Mouse (Mus musculus) myocyte (in vitro differentiated cells): Measurements from ENCODE around the gene Gchfr. TPM values are rescaled to one million over a fixed set of nuclear protein-coding genes. Genes with fewer than 3 reads are reported as not detected.

ENCODE experiments used
- H3K27me3 ChIP-seq: one replicate; pipeline ENCODE4 v1.6.1; 2011; ENCODE audit not compliant: control insufficient read depth, insufficient read depth, insufficient read length
- H3K36me3 ChIP-seq: one replicate; pipeline ENCODE4 v1.6.1; 2011; ENCODE audit not compliant: control insufficient read depth, insufficient read depth
- H3K4me2 ChIP-seq: one replicate; pipeline ENCODE4 v1.6.1; 2011; ENCODE audit warnings: low read depth, control low read depth
- H3K4me3 ChIP-seq: one replicate; pipeline ENCODE4 v1.5.1; 2011; ENCODE audit warnings: mild to moderate bottlenecking, control low read depth, moderate library complexity
- H3K79me2 ChIP-seq: one replicate; pipeline ENCODE4 v1.6.1; 2011; ENCODE audit not compliant: control insufficient read depth, insufficient read depth
- H3ac ChIP-seq: one replicate; pipeline ENCODE4 v1.6.1; 2011; ENCODE audit not compliant: control insufficient read depth, insufficient read length
- CEBPB ChIP-seq: IDR thresholded peaks from 2 replicates; pipeline ENCODE4 v1.6.1; 2011; ENCODE audit warnings: mild to moderate bottlenecking, moderate library complexity; ENCODE audit not compliant: poor library complexity, insufficient read depth, severe bottlenecking
- E2F4 ChIP-seq: IDR thresholded peaks from one replicate; pipeline ENCODE4 v1.6.1; 2011; ENCODE audit warnings: mild to moderate bottlenecking, control low read depth, moderate library complexity; ENCODE audit not compliant: insufficient read depth
- MAX ChIP-seq: IDR thresholded peaks from one replicate; pipeline ENCODE4 v1.6.1; 2011; ENCODE audit warnings: low read depth, mild to moderate bottlenecking, control low read depth
- MYOD1 ChIP-seq, 3 experiments: IDR thresholded peaks; one replicate each; pipeline ENCODE4 v1.6.1; 2011; ENCODE audit warnings: control low read depth in 2 of 3, low read depth in 2 of 3, mild to moderate bottlenecking in 2 of 3, moderate library complexity in 1 of 3; ENCODE audit not compliant: insufficient read length in 2 of 3, control insufficient read depth in 1 of 3
- MYOG ChIP-seq, 3 experiments: IDR thresholded peaks; one replicate each; pipeline ENCODE4 v1.6.1; 2011; ENCODE audit warnings: control low read depth in 2 of 3, low read depth in 2 of 3, mild to moderate bottlenecking in 2 of 3; ENCODE audit not compliant: insufficient read length in 2 of 3, control insufficient read depth in 1 of 3, insufficient read depth in 1 of 3
- POLR2A ChIP-seq: IDR thresholded peaks from one replicate; pipeline ENCODE4 v1.6.1; 2011; ENCODE audit warnings: low read depth, mild to moderate bottlenecking, control low read depth, moderate library complexity; ENCODE audit not compliant: insufficient read length
- POLR2AphosphoS2 ChIP-seq: IDR thresholded peaks from one replicate; pipeline ENCODE4 v1.6.1; 2011; ENCODE audit warnings: low read depth, control low read depth; ENCODE audit not compliant: insufficient read length
- REST ChIP-seq: IDR thresholded peaks from one replicate; pipeline ENCODE4 v1.6.1; 2011; ENCODE audit warnings: mild to moderate bottlenecking, control low read depth, moderate library complexity; ENCODE audit not compliant: insufficient read depth, insufficient read length
- SRF ChIP-seq: IDR thresholded peaks from one replicate; pipeline ENCODE4 v1.6.1; 2011; ENCODE audit warnings: low read depth; ENCODE audit not compliant: control insufficient read depth, insufficient read length
- TCF12 ChIP-seq: IDR thresholded peaks from one replicate; pipeline ENCODE4 v1.6.1; 2011; ENCODE audit warnings: mild to moderate bottlenecking, control low read depth; ENCODE audit not compliant: poor library complexity, insufficient read depth, severe bottlenecking
- TCF3 ChIP-seq: IDR thresholded peaks from one replicate; pipeline ENCODE4 v1.6.1; 2011; ENCODE audit warnings: low read depth, control low read depth; ENCODE audit not compliant: insufficient read length
- USF1 ChIP-seq: IDR thresholded peaks from one replicate; pipeline ENCODE4 v1.6.1; 2011; ENCODE audit warnings: low read depth, mild to moderate bottlenecking, control low read depth, moderate library complexity
- polyA plus RNA-seq: library from polyadenylated mRNA; unstranded; fragments of >200 nt; fragmentation: generic; extraction: Trizol; gene quantifications from one replicate; pipeline ENCODE4 v1.2.1, GENCODE M21; 2012; ENCODE audit warnings: missing spikeins

Gchfr gene
- polyA plus RNA-seq, 1 experiment: 90.4 TPM

DNA sequence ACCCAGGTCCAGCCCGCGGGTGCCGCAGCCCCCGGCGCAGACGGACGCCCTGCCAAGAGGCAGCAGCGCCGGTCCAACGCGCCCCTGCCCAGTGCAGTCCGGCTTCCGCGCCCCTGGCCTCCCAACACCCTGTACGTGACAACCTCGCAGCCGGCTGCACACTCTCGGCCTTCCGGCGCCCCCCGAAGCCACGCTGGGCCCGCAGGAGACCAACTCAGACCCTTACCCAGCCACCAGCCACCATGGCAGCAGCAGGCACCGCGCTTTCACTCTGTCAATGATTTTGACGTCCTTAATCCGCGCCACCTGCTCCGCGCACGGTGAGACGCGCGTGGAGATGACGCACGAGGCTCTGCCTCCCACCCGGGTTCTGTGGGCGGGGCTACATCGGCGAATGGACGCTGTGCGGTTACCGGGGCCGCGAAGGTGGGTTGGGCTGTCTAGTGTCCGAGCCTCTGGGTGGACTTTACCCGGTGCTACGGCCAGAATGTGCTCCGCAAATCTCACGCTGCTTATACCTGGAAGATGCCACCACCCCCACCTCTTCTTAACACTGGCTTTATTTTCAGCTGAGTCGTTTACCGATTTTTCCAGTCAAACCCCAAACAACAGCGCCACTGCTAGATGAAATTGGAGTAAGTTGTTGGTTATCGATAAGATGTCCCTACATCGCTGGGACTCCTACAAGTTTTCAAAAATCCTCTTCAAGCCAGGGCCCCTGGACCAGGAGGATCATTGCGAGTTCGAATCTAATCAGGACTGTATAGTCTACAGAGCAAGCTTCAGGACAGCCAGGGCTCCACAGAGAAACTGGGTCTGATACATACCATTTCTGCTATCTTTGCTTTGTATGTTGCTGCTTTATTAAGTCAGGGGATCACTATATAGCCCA lies 10.6 kb upstream of the Gchfr start, which contains the start of gene Rmdn3:
Rmdn3 (minus strand) TSS at position 354 of the 892 bp plus-strand sequence.
- peak; percentile 18 for TF ChIP-seq USF1
- TF ChIP-seq TCF3: no peak
- peak in 1 of 3 experiments; percentile 64 for TF ChIP-seq MYOG (IDR thresholded peaks at IDR 0.05; ENCODE audit: control insufficient read depth in 1 of 3, insufficient read depth in 1 of 3, insufficient read length in 2 of 3, low read depth in 2 of 3)
- TF ChIP-seq POLR2AphosphoS2: peak; percentile 74
- TF ChIP-seq POLR2A: peak; percentile 80
- TF ChIP-seq E2F4: peak; percentile 10
- TF ChIP-seq TCF12: no peak
- peak in 2 of 3 experiments; percentile 27 to 60 for TF ChIP-seq MYOD1 (IDR thresholded peaks at IDR 0.05; ENCODE audit: control insufficient read depth in 1 of 3, insufficient read length in 2 of 3, low read depth in 2 of 3)
- peak; percentile 83 for TF ChIP-seq SRF
- peak; percentile 72 for TF ChIP-seq MAX
- TF ChIP-seq REST: no peak
- TF ChIP-seq CEBPB: no peak
- Histone ChIP-seq H3K27me3 (no peaks in the 10 kb centered on the region), H3K36me3 (peaks cover 8% of the 10 kb centered on the region), H3ac (peak within 1 kb of the TSS; percentile 21), H3K79me2 (peaks cover 15% of the 10 kb centered on the region), H3K4me2 (peak within 1 kb of the TSS; percentile 87), H3K4me3 (peak within 1 kb of the TSS; percentile 68)

DNA sequence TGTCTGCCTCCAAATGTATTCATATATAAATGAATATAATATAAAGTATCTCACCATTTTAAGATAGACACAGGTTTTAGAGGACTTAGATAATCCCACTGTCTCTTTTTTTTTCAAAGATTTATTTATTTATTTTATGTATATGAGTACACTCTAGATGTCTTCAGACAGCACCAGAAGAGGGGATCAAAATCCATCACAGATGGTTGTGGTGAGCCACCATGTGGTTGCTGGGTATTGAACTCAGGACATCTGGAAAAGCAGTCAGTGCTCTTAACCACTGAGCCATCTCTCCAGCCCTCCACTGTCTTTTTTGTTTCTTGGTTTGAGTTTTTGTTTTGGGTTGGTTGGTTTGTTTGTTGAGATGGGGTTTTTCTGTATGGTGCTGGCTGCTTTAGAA lies 9.7 kb upstream of the Gchfr start:
- peaks cover 15% of the 10 kb centered on the region for H3K79me2 ChIP-seq
- TF ChIP-seq MYOD1 (IDR thresholded peaks at IDR 0.05; ENCODE audit: control insufficient read depth in 1 of 3, insufficient read length in 2 of 3, low read depth in 2 of 3): no peak
- TF ChIP-seq TCF12: no peak
- no peak for TF ChIP-seq CEBPB
- TF ChIP-seq TCF3: no peak
- no peak for TF ChIP-seq E2F4
- TF ChIP-seq POLR2A: no peak
- no peak for TF ChIP-seq MYOG (IDR thresholded peaks at IDR 0.05; ENCODE audit: control insufficient read depth in 1 of 3, insufficient read depth in 1 of 3, insufficient read length in 2 of 3, low read depth in 2 of 3)
- TF ChIP-seq SRF: no peak
- no peak for TF ChIP-seq REST
- TF ChIP-seq MAX: no peak
- no peak for TF ChIP-seq POLR2AphosphoS2
- TF ChIP-seq USF1: no peak
- peaks cover 8% of the 10 kb centered on the region for H3K36me3 ChIP-seq
- H3K4me3 ChIP-seq: peak overlapping the region; percentile 68
- H3ac ChIP-seq: no peak overlapping the region
- peak overlapping the region; percentile 87 for H3K4me2 ChIP-seq
- H3K27me3 ChIP-seq: no peaks in the 10 kb centered on the region

DNA sequence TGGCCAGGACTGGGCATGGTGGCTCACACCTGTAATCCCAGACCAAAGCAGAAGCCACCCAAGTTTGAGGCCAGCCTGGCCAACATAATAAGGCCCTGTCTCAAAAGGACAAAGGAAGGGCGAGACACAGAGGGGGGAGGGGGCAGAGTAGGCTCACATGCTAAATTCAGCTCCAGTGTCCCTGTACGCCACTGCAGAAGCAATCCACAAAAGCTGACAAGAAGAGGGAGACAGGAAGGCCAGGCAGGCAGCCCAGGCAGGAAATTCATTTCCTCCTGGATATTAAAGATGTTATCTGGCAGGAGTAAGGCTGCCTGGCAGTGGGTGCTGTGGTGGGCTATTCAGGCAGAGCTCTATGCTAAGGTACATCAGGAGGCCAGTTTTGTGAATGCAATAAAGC lies 6.3 kb upstream of the Gchfr start:
- Histone ChIP-seq H3K79me2 (peaks cover under 1% of the 10 kb centered on the region), H3K4me2 (no peak overlapping the region), H3ac (no peak overlapping the region), H3K36me3 (no peaks in the 10 kb centered on the region), H3K4me3 (no peak overlapping the region), H3K27me3 (no peaks in the 10 kb centered on the region)
- no peak for TF ChIP-seq TCF12
- TF ChIP-seq POLR2AphosphoS2: no peak

DNA sequence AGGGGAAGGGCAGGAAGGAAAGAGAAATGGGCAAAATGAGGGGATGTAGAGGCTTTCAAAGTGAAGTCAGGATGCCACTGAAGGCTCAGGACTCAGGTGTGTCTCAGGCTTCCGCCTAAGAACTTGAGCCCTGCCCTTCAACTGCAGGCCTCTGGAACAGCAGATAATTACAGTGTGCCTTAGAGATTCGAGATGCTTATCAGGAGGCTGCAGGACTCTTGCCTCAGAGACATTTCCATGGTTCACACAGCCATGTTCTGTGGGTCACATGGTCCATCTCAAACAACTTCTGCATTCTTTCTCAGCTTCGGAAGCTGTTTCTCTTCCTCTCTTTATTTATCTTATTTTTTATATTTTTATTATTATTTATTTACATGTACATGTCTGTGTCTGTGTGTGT lies 4.4 kb upstream of the Gchfr start:
- Histone ChIP-seq H3K4me3 (no peak overlapping the region), H3K4me2 (no peak overlapping the region), H3K79me2 (no peaks in the 10 kb centered on the region), H3K36me3 (no peaks in the 10 kb centered on the region), H3ac (no peak overlapping the region), H3K27me3 (no peaks in the 10 kb centered on the region)
- TF ChIP-seq MYOD1 (IDR thresholded peaks at IDR 0.05; ENCODE audit: control insufficient read depth in 1 of 3, insufficient read length in 2 of 3, low read depth in 2 of 3) (no peak), TCF3 (no peak), CEBPB (no peak), TCF12 (no peak), MYOG (IDR thresholded peaks at IDR 0.05; ENCODE audit: control insufficient read depth in 1 of 3, insufficient read depth in 1 of 3, insufficient read length in 2 of 3, low read depth in 2 of 3) (no peak), MAX (no peak), USF1 (no peak), SRF (no peak)
